ENCODE assay signal across 10 mouse cellular contexts in the genomic region with DNA sequence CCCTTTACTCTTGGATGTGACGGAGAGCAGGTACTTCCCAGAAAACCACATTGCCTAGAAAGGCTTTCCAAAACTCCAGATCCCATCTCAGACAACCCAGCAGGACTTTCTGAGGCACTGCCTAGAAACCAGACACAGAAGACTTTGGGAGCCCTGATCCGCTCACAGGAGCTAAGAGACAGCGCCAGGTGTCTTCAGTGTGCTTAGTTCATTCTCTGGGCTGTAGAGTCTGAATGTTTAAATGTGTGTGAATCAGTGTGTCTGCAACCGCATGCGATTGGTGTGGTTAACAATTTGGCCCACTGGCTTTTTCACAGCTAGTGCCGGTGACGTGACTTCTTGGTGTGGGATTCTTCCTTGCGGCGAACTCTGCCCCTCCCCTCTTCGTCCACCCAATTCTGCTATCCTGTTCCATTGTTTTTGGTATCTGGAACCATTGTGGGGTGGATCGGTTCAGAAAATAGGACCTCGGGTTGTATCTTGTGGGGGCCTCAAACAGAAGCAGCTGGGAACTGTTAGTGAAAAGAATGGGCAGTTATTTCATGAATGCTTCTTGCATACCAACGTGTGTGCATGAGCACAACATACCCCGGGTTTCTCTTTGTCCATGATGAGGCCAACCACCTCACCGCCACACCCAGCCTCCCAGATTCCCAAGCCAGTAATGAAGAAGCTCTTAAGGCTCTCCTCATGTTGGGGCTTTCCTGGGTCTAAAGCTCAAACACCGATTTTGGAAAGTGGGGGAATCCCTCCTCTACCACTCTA. TPM values are rescaled to one million over a fixed set of nuclear protein-coding genes. Genes with fewer than 3 reads are reported as not detected.
DNase-seq lines count a peak whose midpoint lies in the region; ATAC-seq lines count a peak whose summit lies in the region.
"Had no signal": no experiment of that assay in that cellular context is flagged by ENCODE, and none has a peak within 500 bp of the region (broad histone marks: within the 10 kb centered on the region; RNA-seq: fewer than 3 reads in every experiment).

No protein-coding gene starts in this region.

- peak overlapping the region; percentile 75 for H3K4me3 ChIP-seq in heart, embryonic 15.5 days
- H3K4me3 ChIP-seq in midbrain, embryonic 13.5 days (replicated peaks): no peak overlapping the region
- no peak overlapping the region for H3K4me3 ChIP-seq in midbrain, embryonic 10.5 days
- H3K4me3 ChIP-seq in hindbrain, embryonic 15.5 days: no peak overlapping the region
- peak overlapping the region; percentile 82 for H3K4me3 ChIP-seq in stomach, embryonic 16.5 days (replicated peaks; ENCODE audit: low read length)

- intact Hi-C loops in left cerebral cortex, postnatal 36 days (cut with DNase I): no loop called here

- peak overlapping the region; percentile 69 for H3K4me2 ChIP-seq in heart, embryonic 15.5 days
- 0 out of 2 replicates have a peak overlapping the region, but pooled peaks have one; percentile 5 for H3K4me2 ChIP-seq in midbrain, embryonic 13.5 days (replicated peaks)
- peak overlapping the region; percentile 86 for H3K4me2 ChIP-seq in hindbrain, embryonic 15.5 days
- peak overlapping the region; percentile 82 for H3K4me2 ChIP-seq in stomach, embryonic 16.5 days (ENCODE audit: low read depth, low read length)

- no peak for ATAC-seq in heart, embryonic 15.5 days (replicated peaks; ENCODE audit: insufficient number of reproducible peaks, insufficient read depth, low FRiP score, low read depth)
- ATAC-seq in midbrain, embryonic 13.5 days: no peak
- no peak for ATAC-seq in hindbrain, embryonic 15.5 days (ENCODE audit: low FRiP score, low read depth)
- no peak for ATAC-seq in stomach, embryonic 16.5 days (ENCODE audit: insufficient read depth, low FRiP score)
- ATAC-seq: forebrain, embryonic 16.5 days had no signal

- H3K4me1 ChIP-seq in heart, embryonic 15.5 days (replicated peaks): peaks cover 51% of the 10 kb centered on the region
- peaks cover 26% of the 10 kb centered on the region for H3K4me1 ChIP-seq in midbrain, embryonic 13.5 days (replicated peaks)
- H3K4me1 ChIP-seq in midbrain, embryonic 10.5 days: peaks cover 61% of the 10 kb centered on the region
- peaks cover 26% of the 10 kb centered on the region for H3K4me1 ChIP-seq in hindbrain, embryonic 15.5 days (replicated peaks)
- H3K4me1 ChIP-seq in stomach, embryonic 16.5 days (ENCODE audit: control insufficient read depth, insufficient read depth, low read length): peaks cover 14% of the 10 kb centered on the region

- no peaks in the 10 kb centered on the region for H3K9me3 ChIP-seq in heart, embryonic 15.5 days (replicated peaks)
- H3K9me3 ChIP-seq in midbrain, embryonic 13.5 days: no peaks in the 10 kb centered on the region
- H3K9me3 ChIP-seq in midbrain, embryonic 10.5 days (replicated peaks): no peaks in the 10 kb centered on the region
- H3K9me3 ChIP-seq in hindbrain, embryonic 15.5 days: no peaks in the 10 kb centered on the region
- H3K9me3 ChIP-seq in stomach, embryonic 16.5 days (replicated peaks; ENCODE audit: control insufficient read depth, low read length): no peaks in the 10 kb centered on the region

- H3K27me3 ChIP-seq in heart, embryonic 15.5 days: no peaks in the 10 kb centered on the region
- H3K27me3 ChIP-seq in midbrain, embryonic 13.5 days: peaks cover 68% of the 10 kb centered on the region
- H3K27me3 ChIP-seq in midbrain, embryonic 10.5 days (ENCODE audit: low read depth, poor library complexity, severe bottlenecking): peaks cover 82% of the 10 kb centered on the region
- H3K27me3 ChIP-seq in hindbrain, embryonic 15.5 days: peaks cover 38% of the 10 kb centered on the region
- H3K27me3 ChIP-seq in stomach, embryonic 16.5 days (ENCODE audit: control insufficient read depth, insufficient read depth, low read length): peaks cover 4% of the 10 kb centered on the region; the same call in 1 of the 2 replicates

- H3K36me3 ChIP-seq in heart, embryonic 15.5 days: no peaks in the 10 kb centered on the region
- H3K36me3 ChIP-seq in midbrain, embryonic 13.5 days: no peaks in the 10 kb centered on the region
- H3K36me3 ChIP-seq in midbrain, embryonic 10.5 days: no peaks in the 10 kb centered on the region
- H3K36me3 ChIP-seq in hindbrain, embryonic 15.5 days: no peaks in the 10 kb centered on the region
- H3K36me3 ChIP-seq in stomach, embryonic 16.5 days (ENCODE audit: control insufficient read depth, insufficient read depth, low read length): no peaks in the 10 kb centered on the region

- H3K9ac ChIP-seq in heart, embryonic 15.5 days: 0 out of 2 replicates have a peak overlapping the region, but pooled peaks have one; percentile 4
- H3K9ac ChIP-seq in midbrain, embryonic 13.5 days (replicated peaks): no peak overlapping the region
- H3K9ac ChIP-seq in hindbrain, embryonic 15.5 days: no peak overlapping the region
- H3K9ac ChIP-seq in stomach, embryonic 16.5 days (ENCODE audit: low read length): no peak overlapping the region

- WGBS in heart, embryonic 15.5 days: 74% methylated on average over 16 of the region's 16 CpGs
- WGBS in midbrain, embryonic 13.5 days: 83% methylated on average over 16 of the region's 16 CpGs
- WGBS in midbrain, embryonic 10.5 days: 83% methylated on average over 16 of the region's 16 CpGs
- WGBS in hindbrain, embryonic 15.5 days: 74% methylated on average over 16 of the region's 16 CpGs
- WGBS in stomach, embryonic 16.5 days: 75% methylated on average over 16 of the region's 16 CpGs

- no peak for DNase-seq in heart, adult 9 months (ENCODE audit: low spot score in 2 of 2)
- no peak for DNase-seq in midbrain, embryonic 10.5 days (ENCODE audit: low spot score)
- DNase-seq in spleen, postnatal 36 days (ENCODE audit: low spot score in 2 of 2): no peak
- no peak for DNase-seq in left cerebral cortex, postnatal 36 days (ENCODE audit: low spot score in 2 of 2)
- DNase-seq: thymus, postnatal 14 days had no signal

- 0 out of 2 replicates have a peak overlapping the region, but pooled peaks have one; percentile 31 for H3K27ac ChIP-seq in heart, embryonic 15.5 days
- H3K27ac ChIP-seq in midbrain, embryonic 13.5 days: no peak overlapping the region
- no peak overlapping the region for H3K27ac ChIP-seq in midbrain, embryonic 10.5 days (replicated peaks)
- H3K27ac ChIP-seq in hindbrain, embryonic 15.5 days (replicated peaks): no peak overlapping the region
- no peak overlapping the region for H3K27ac ChIP-seq in stomach, embryonic 16.5 days (ENCODE audit: low read length)

RNA-seq across cellular contexts. Expression of a gene that starts 2.7 kb away (rescaled TPM):
- polyA plus RNA-seq in heart, embryonic 15.5 days (2015; fragmentation: Nextera tagmentation; extraction: Ambion mirVana): 191 and 245 TPM in 2 replicates
- 61.4 and 83.4 TPM in 2 replicates for polyA plus RNA-seq in midbrain, embryonic 13.5 days (2015; fragmentation: Nextera tagmentation; extraction: Ambion mirVana)
- 113 and 146 TPM in 2 replicates for polyA plus RNA-seq in midbrain, embryonic 10.5 days (2016; fragmentation: Nextera tagmentation; extraction: Ambion mirVana)
- 91.8 and 92.1 TPM in 2 replicates for polyA plus RNA-seq in hindbrain, embryonic 15.5 days (2015; fragmentation: Nextera tagmentation; extraction: Ambion mirVana)
- 207 and 211 TPM in 2 replicates for polyA plus RNA-seq in stomach, embryonic 16.5 days (2015; fragmentation: Nextera tagmentation; extraction: Ambion mirVana)
- total RNA-seq in left cerebral cortex, postnatal 36 days (2021): 10 to 100 TPM; 33.9 to 68.7 TPM

RNA-seq across cellular contexts. Expression of a gene that starts 2.8 kb away (rescaled TPM):
- polyA plus RNA-seq in heart, embryonic 15.5 days (2015; fragmentation: Nextera tagmentation; extraction: Ambion mirVana): 89.8 and 106 TPM in 2 replicates
- 28.6 and 39.1 TPM in 2 replicates for polyA plus RNA-seq in midbrain, embryonic 13.5 days (2015; fragmentation: Nextera tagmentation; extraction: Ambion mirVana)
- polyA plus RNA-seq in midbrain, embryonic 10.5 days (2016; fragmentation: Nextera tagmentation; extraction: Ambion mirVana): 43.7 and 53.1 TPM in 2 replicates
- 43.0 and 43.6 TPM in 2 replicates for polyA plus RNA-seq in hindbrain, embryonic 15.5 days (2015; fragmentation: Nextera tagmentation; extraction: Ambion mirVana)
- polyA plus RNA-seq in stomach, embryonic 16.5 days (2015; fragmentation: Nextera tagmentation; extraction: Ambion mirVana): 57.3 and 65.2 TPM in 2 replicates
- 10 to 100 TPM; 38.9 to 64.6 TPM for total RNA-seq in left cerebral cortex, postnatal 36 days (2021)

Comparison
In these comparisons a context has a peak if more than half of its experiments do, and no peak if none do; other contexts are left out.
1. H3K4me2 ChIP-seq: peak in every context shown above with its lines; median percentile 86 in hindbrain, embryonic 15.5 days; 82 in stomach, embryonic 16.5 days; 69 in heart, embryonic 15.5 days; 5 in midbrain, embryonic 13.5 days.
2. H3K4me3 ChIP-seq: peak in heart, embryonic 15.5 days (single experiment) and stomach, embryonic 16.5 days (single experiment); none in midbrain, embryonic 13.5 days (single experiment), midbrain, embryonic 10.5 days (single experiment) and hindbrain, embryonic 15.5 days (single experiment).